Comparison of ENCODE assay signal across 11 mouse cellular contexts in genomic region chr4:123705340-123705739, GRCm38 (mm10).
"Had no signal": no experiment of that assay in that cellular context is flagged by ENCODE, and none has a peak within 500 bp of the region (broad histone marks: within the 10 kb centered on the region; RNA-seq: fewer than 3 reads in every experiment).

No protein-coding gene starts in this region.

- ATAC-seq: midbrain, embryonic 13.5 days; midbrain, embryonic 15.5 days had no signal

- DNase-seq: lung, adult 18-20 months; lung, embryonic 14.5 days; lung, postnatal 14 days; lung, postnatal 36 days; right cerebral cortex, postnatal 14 days; spleen, adult 18-20 months; thymus, adult 18-20 months; thymus, postnatal 14 days; thymus, postnatal 36 days had no signal
